ENCODE assay signal across 14 mouse cellular contexts in the genomic region with DNA sequence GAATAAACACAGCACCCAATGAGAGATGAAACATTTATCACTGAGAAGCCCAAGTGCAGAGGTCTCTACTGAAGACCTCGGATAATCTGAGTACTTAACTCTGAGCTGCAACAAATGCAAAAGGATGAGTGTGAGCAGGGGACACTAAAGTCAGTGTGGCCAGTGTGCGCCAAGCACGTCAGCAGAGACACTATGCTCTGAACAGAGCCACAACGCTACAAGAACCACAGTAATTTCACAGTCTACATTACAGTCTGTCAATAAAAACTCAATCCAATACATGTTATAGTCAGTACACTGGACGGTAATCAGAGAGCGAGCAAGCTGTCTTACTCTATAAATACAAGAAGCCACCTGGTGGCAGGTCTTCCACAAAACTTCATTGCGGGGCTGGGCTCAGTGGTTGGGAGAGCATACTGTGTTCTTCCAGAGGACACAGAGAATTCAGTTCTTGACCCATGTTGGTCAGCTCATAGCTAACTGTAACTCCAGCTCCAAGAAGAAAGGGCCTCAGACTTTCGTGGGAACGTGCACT. TPM values are rescaled to one million over a fixed set of nuclear protein-coding genes. Genes with fewer than 3 reads are reported as not detected.
DNase-seq lines count a peak whose midpoint lies in the region; ATAC-seq and TF ChIP-seq lines count a peak whose summit lies in the region.
"Had no signal": no experiment of that assay in that cellular context is flagged by ENCODE, and none has a peak within 500 bp of the region (broad histone marks: within the 10 kb centered on the region; RNA-seq: fewer than 3 reads in every experiment).

No protein-coding gene starts in this region.

- no peaks in the 10 kb centered on the region for H3K4me1 ChIP-seq in kidney, embryonic 14.5 days (ENCODE audit: control insufficient read depth, insufficient read depth, low read length)
- no peaks in the 10 kb centered on the region for H3K4me1 ChIP-seq in liver, embryonic 14.5 days (replicated peaks; ENCODE audit: control insufficient read depth in 2 of 2, insufficient read depth in 2 of 2, low read length in 1 of 2)
- H3K4me1 ChIP-seq: embryonic facial prominence, embryonic 12.5 days; heart, embryonic 12.5 days; hindbrain, embryonic 13.5 days; neural tube, embryonic 12.5 days had no signal

- DNase-seq in kidney, postnatal 10 days, result no peak
- DNase-seq in 416B (ENCODE audit: low read depth) (peak; percentile 55), ES-CJ7 (ENCODE audit: low read depth, low spot score) (peak; percentile 34)
- no peak for DNase-seq in liver, embryonic 14.5 days (ENCODE audit: low read depth in 3 of 3, low spot score in 3 of 3)
- no peak for DNase-seq in gastrocnemius, postnatal 10 days
- DNase-seq: thymus, postnatal 36 days had no signal

- peak; percentile 52; the same call in 1 of the 2 replicates for ATAC-seq in kidney, embryonic 14.5 days (ENCODE audit: low FRiP score, low TSS enrichment)
- peak; percentile 40; the same call in 1 of the 2 replicates for ATAC-seq in liver, embryonic 14.5 days (ENCODE audit: insufficient read depth)
- no peak for ATAC-seq in inflammation-experienced regulatory T-cells, adult 6 months
- ATAC-seq: forebrain, embryonic 16.5 days had no signal

- no peaks in the 10 kb centered on the region for H3K9me3 ChIP-seq in kidney, embryonic 14.5 days (ENCODE audit: control insufficient read depth, low read length)
- no peaks in the 10 kb centered on the region for H3K9me3 ChIP-seq in liver, embryonic 14.5 days (ENCODE audit: control insufficient read depth, low read length)
- H3K9me3 ChIP-seq: embryonic facial prominence, embryonic 12.5 days; G1E; heart, embryonic 12.5 days; hindbrain, embryonic 13.5 days; neural tube, embryonic 12.5 days had no signal

- peaks cover 60% of the 10 kb centered on the region for H3K36me3 ChIP-seq in kidney, embryonic 14.5 days (ENCODE audit: control insufficient read depth, insufficient read depth, low read length)
- H3K36me3 ChIP-seq in liver, embryonic 14.5 days (replicated peaks; ENCODE audit: control insufficient read depth, insufficient read depth, low read depth), result peaks cover 22% of the 10 kb centered on the region

- no peak overlapping the region for H3K27ac ChIP-seq in kidney, embryonic 14.5 days (ENCODE audit: low read depth, low read length)
- no peak overlapping the region for H3K27ac ChIP-seq in liver, embryonic 14.5 days
- H3K27ac ChIP-seq: embryonic facial prominence, embryonic 12.5 days; hindbrain, embryonic 13.5 days; neural tube, embryonic 12.5 days had no signal

- H3K4me3 ChIP-seq in kidney, embryonic 14.5 days (ENCODE audit: low read length), result no peak overlapping the region
- H3K4me3 ChIP-seq in liver, embryonic 14.5 days (ENCODE audit: insufficient read depth in 1 of 2, low read depth in 2 of 2, low read length in 2 of 2), result no peak overlapping the region
- H3K4me3 ChIP-seq: embryonic facial prominence, embryonic 12.5 days; heart, embryonic 12.5 days; hindbrain, embryonic 13.5 days; neural tube, embryonic 12.5 days had no signal

- H3K4me2 ChIP-seq in kidney, embryonic 14.5 days (replicated peaks; ENCODE audit: low read depth, low read length), result no peak overlapping the region
- no peak overlapping the region for H3K4me2 ChIP-seq in liver, embryonic 14.5 days (ENCODE audit: low read depth)
- H3K4me2 ChIP-seq: embryonic facial prominence, embryonic 12.5 days; heart, embryonic 12.5 days; hindbrain, embryonic 13.5 days; neural tube, embryonic 12.5 days had no signal

- 81% methylated on average over 9 of the region's 9 CpGs for WGBS in kidney, embryonic 14.5 days
- 71% methylated on average over 9 of the region's 9 CpGs for WGBS in liver, embryonic 14.5 days (ENCODE audit: insufficient replicate concordance)

- TF ChIP-seq CTCF in liver, embryonic 14.5 days (IDR thresholded peaks at IDR 0.05; ENCODE audit: low read depth), result peak; percentile 37; the same call in 1 of the 2 replicates

- H3K27me3 ChIP-seq in kidney, embryonic 14.5 days (ENCODE audit: control insufficient read depth, insufficient read depth, low read length), result no peaks in the 10 kb centered on the region
- H3K27me3 ChIP-seq in liver, embryonic 14.5 days (ENCODE audit: control insufficient read depth, insufficient read depth, low read length), result no peaks in the 10 kb centered on the region
- H3K27me3 ChIP-seq: embryonic facial prominence, embryonic 12.5 days; heart, embryonic 12.5 days; hindbrain, embryonic 13.5 days; neural tube, embryonic 12.5 days had no signal

- TF ChIP-seq EP300 in liver, embryonic 14.5 days (IDR thresholded peaks at IDR 0.05; ENCODE audit: low read depth), result no peak

- no peak overlapping the region for H3K9ac ChIP-seq in kidney, embryonic 14.5 days (ENCODE audit: low read depth, low read length)
- no peak overlapping the region for H3K9ac ChIP-seq in liver, embryonic 14.5 days (replicated peaks)
- H3K9ac ChIP-seq: embryonic facial prominence, embryonic 12.5 days; heart, embryonic 12.5 days; hindbrain, embryonic 13.5 days; neural tube, embryonic 12.5 days had no signal

RNA-seq across cellular contexts. Expression of a gene that starts 18.9 kb away (rescaled TPM):
- polyA plus RNA-seq in kidney, embryonic 14.5 days (2014; fragmentation: Nextera tagmentation; extraction: Ambion mirVana), result 9.4 and 10.9 TPM in 2 replicates
- 4.9 and 6.7 TPM in 2 replicates for polyA plus RNA-seq in liver, embryonic 14.5 days (2012; rRNA removed)
- 2.9 and 3.7 TPM in 2 replicates for polyA plus RNA-seq in liver, embryonic 14.5 days (2014; fragmentation: Nextera tagmentation; extraction: Ambion mirVana)
- 10 to 100 TPM; 30.1 to 31.4 TPM for total RNA-seq in gastrocnemius, postnatal 10 days (2021)
- polyA plus RNA-seq in inflammation-experienced regulatory T-cells, adult 6 months (2017; shearing (Covaris generic)), result 10 to 100 TPM; 19.2 to 22.6 (median 21.0) TPM

RNA-seq across cellular contexts. Expression of a gene that starts 45.2 kb away (rescaled TPM):
- 37.4 and 67.5 TPM in 2 replicates for polyA plus RNA-seq in kidney, embryonic 14.5 days (2014; fragmentation: Nextera tagmentation; extraction: Ambion mirVana)
- polyA plus RNA-seq in liver, embryonic 14.5 days (2012; rRNA removed), result 7.8 and 12.2 TPM in 2 replicates
- polyA plus RNA-seq in liver, embryonic 14.5 days (2014; fragmentation: Nextera tagmentation; extraction: Ambion mirVana), result 45.5 and 47.5 TPM in 2 replicates
- total RNA-seq in gastrocnemius, postnatal 10 days (2021), result 10 to 100 TPM; 40.8 to 48.2 TPM
- polyA plus RNA-seq in inflammation-experienced regulatory T-cells, adult 6 months (2017; shearing (Covaris generic)), result 100 to 1,000 TPM; 105 to 125 (median 108) TPM

Comparison
In these comparisons a context has a peak if more than half of its experiments do, and no peak if none do; other contexts are left out.
1. DNase-seq: peak in 416B (single experiment) and ES-CJ7 (single experiment); none in kidney, postnatal 10 days (single experiment), liver, embryonic 14.5 days (0 of 3) and gastrocnemius, postnatal 10 days (single experiment).